Mouse (Mus musculus): ENCODE measurements around the gene Spef1.

Spef1 gene

DNA sequence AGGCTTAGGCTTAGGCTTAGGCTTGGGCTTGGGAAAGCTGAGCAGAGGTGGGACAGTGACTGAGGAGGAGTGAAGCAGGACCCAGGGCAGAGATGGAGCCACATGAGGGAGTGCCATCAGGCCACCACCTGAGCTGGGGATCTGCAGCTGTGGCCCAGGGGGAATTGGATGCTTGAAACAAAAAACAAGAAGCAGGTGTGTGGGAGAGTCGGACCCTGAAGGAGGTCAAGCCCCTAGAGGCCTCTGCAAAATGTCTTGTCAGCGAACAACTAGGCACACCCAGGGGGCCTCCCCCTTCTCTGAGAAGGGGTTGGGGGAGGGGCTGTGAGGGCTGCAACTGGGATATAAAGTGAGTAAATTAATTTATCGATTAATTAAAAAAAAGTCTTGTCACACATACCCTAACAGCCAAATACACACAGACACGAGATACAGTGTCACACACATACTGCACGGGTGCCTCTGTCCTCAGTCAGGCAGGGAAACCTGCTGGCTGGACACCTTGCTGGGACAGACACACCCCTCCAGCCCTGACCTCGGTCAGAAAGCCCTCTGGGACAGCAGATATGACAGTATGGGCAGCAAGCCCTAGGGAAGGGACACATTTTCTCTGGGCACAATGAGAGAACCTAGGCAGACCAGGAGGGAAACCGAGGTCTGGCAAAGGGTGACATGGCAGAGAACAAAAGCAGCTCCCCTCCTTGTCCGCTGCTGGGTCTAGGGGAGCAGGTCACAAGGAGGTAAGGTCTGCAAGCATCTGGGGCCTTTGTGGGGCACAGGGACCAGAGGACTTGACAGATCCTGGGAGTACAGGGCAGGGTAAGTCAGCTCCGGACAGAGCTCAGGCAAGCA, 60.9 kb downstream of the Spef1 start:
- in situ Hi-C loops (cut with MboI; ENCODE audit: low sequenced_read_pairs): no loop called here

DNA sequence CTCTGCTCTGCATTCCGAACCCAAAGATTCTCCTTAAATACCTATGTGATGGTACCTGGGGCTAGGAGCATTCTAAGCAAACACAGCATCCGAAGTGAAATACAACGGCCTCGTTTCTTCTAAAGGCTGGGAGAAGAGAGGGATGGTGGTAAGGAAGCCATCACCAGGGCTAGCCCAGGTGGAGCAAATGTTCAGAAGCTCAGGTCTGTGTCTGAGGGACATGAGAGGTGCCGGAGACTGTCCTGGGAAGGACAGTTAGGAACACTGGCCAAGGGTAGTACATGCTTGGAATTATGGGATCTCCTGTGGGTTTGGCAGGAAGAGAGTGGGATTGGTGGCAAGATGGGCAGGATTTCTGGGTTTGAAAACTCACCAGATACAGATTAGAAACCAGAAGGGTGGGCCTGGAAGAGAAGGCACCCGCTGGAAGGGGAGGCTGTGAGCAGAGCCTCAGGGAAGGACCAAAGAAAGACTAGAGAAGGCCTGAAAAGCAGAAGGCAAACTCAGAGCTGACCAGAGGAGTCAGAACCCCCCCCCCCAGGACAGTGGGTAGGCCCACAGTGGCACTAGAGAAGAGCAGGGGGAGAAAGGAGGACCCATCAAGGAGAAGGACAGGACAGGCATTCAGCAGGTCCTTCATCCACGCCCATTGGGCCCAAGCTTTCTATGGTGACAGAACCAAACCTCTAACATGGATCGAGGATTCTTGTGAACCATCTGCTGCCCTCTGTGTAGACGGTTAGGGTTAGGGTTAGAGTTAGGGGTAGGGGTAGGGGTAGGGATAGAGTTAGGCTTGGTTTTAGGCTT, 61.7 kb downstream of the Spef1 start:
- in situ Hi-C loops (cut with MboI; ENCODE audit: low sequenced_read_pairs): no loop called here

DNA sequence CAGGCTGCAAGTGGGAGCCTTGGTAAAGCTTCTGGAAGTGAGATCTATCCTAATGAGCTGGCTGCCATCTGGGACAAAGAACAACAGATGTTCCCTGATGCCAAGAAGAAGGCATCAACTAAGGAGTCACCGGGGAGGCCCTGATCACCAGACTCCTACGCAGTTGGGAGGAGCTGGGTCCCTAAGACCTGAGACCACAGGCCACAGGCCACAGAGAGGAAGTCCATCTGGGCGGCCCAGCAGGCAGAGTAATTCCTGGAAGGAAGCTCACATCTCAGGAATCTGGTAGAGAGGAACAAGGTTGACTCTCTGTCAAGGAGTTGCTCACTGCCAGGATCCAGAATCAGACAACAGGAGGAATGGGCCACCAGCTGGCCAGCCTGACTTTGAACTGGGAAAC, 62.9 kb downstream of the Spef1 start:
- in situ Hi-C loops (cut with MboI; ENCODE audit: low sequenced_read_pairs): no loop called here

Data from CH12F3 (cell line).